Mouse (Mus musculus) heart, adult 2 months (tissue): ENCODE results near the gene Tnk2.

ENCODE experiments used
- EP300 ChIP-seq: fragments of 200-500 bp; IDR thresholded peaks from 2 replicates; pipeline ENCODE4 v1.6.1; 2011; ENCODE audit warnings: low read depth, low read length, control low read depth; ENCODE audit not compliant: insufficient read depth
- POLR2A ChIP-seq: fragments of 200-500 bp; IDR thresholded peaks from 2 replicates; pipeline ENCODE4 v1.6.1; 2011; ENCODE audit warnings: mild to moderate bottlenecking, low read depth, low read length, control low read depth; ENCODE audit not compliant: insufficient read depth

GRCm38 (mm10) chr16:32688770-32689169 is 45.1 kb downstream of the Tnk2 start:
- TF ChIP-seq POLR2A: no peak
- no peak for TF ChIP-seq EP300
